Mouse (Mus musculus) liver, embryonic 14.5 days (tissue): Measurements from ENCODE around the gene Zfp36l1.

Source experiments
- CTCF ChIP-seq: IDR thresholded peaks from 2 replicates; pipeline ENCODE4 v1.5.1; 2016; ENCODE audit warnings: antibody characterized with exemption, low read depth, control low read depth
- EP300 ChIP-seq: IDR thresholded peaks from 2 replicates; pipeline ENCODE4 v1.6.1; 2016; ENCODE audit warnings: antibody characterized with exemption, low read depth

DNA sequence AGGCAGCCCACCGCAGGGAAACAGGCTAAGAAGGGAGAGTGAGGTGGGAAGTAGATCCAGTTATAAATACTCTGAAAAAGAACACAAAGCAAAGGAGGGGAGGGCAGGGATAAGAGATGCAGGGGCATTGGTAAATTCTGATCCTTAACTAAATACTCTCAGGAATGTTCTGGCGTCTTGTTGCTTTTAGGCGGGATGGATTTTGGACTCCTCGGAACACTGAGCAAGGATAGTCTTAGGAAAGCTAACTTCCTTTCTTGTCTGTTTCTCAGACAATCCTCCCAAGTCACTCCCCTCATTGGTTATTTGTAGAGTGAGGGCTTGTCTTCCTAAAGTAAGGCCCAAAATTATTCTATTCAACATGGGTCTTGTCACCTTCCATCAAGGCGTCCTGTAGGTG is 12.5 kb upstream of the Zfp36l1 start:
- TF ChIP-seq CTCF (no peak), EP300 (no peak)
